17 mouse cellular contexts compared by ENCODE assay signal in genomic region chr7:29503616-29504015, GRCm38 (mm10). TPM values are rescaled to one million over a fixed set of nuclear protein-coding genes. Genes with fewer than 3 reads are reported as not detected.
DNase-seq lines count a peak whose midpoint lies in the region; ATAC-seq and TF ChIP-seq lines count a peak whose summit lies in the region.
"Had no signal": no experiment of that assay in that cellular context is flagged by ENCODE, and none has a peak within 500 bp of the region (broad histone marks: within the 10 kb centered on the region; RNA-seq: fewer than 3 reads in every experiment).

No protein-coding gene starts in this region.

- TF ChIP-seq CTCF in layer of hippocampus, adult 2 months (conservative IDR thresholded peaks at IDR 0.05): no peak

- H3K4me2 ChIP-seq in intestine, embryonic 16.5 days (ENCODE audit: low read depth, low read length): peak overlapping the region; percentile 76
- peak overlapping the region; percentile 40; the same call in 1 of the 2 replicates for H3K4me2 ChIP-seq in kidney, embryonic 15.5 days
- H3K4me2 ChIP-seq in limb, embryonic 12.5 days: no peak overlapping the region
- H3K4me2 ChIP-seq: embryonic facial prominence, embryonic 12.5 days; heart, embryonic 12.5 days; neural tube, embryonic 12.5 days had no signal

- H3K4me3 ChIP-seq in layer of hippocampus, adult 2 months: no peak overlapping the region
- peak overlapping the region; percentile 47 for H3K4me3 ChIP-seq in intestine, embryonic 16.5 days (ENCODE audit: low read length)
- H3K4me3 ChIP-seq in kidney, embryonic 15.5 days (replicated peaks): no peak overlapping the region
- H3K4me3 ChIP-seq in limb, embryonic 12.5 days (replicated peaks): no peak overlapping the region
- H3K4me3 ChIP-seq: embryonic facial prominence, embryonic 12.5 days; heart, embryonic 12.5 days; liver, embryonic 15.5 days; megakaryocyte, embryonic 14.5 days; neural tube, embryonic 12.5 days had no signal

- no peaks in the 10 kb centered on the region for H3K27me3 ChIP-seq in intestine, embryonic 16.5 days (replicated peaks; ENCODE audit: control insufficient read depth, insufficient read depth, low read length)
- H3K27me3 ChIP-seq in kidney, embryonic 15.5 days: no peaks in the 10 kb centered on the region
- no peaks in the 10 kb centered on the region for H3K27me3 ChIP-seq in limb, embryonic 12.5 days
- H3K27me3 ChIP-seq: embryonic facial prominence, embryonic 12.5 days; liver, embryonic 15.5 days; neural tube, embryonic 12.5 days; Patski had no signal

- WGBS in intestine, embryonic 16.5 days: 44% methylated on average over 6 of the region's 6 CpGs
- WGBS in kidney, embryonic 15.5 days: 37% methylated on average over 6 of the region's 6 CpGs
- 25% methylated on average over 6 of the region's 6 CpGs for WGBS in limb, embryonic 12.5 days

- no peaks in the 10 kb centered on the region for H3K36me3 ChIP-seq in intestine, embryonic 16.5 days (ENCODE audit: control insufficient read depth, insufficient read depth, low read length)
- no peaks in the 10 kb centered on the region for H3K36me3 ChIP-seq in kidney, embryonic 15.5 days
- no peaks in the 10 kb centered on the region; the same call in 1 of the 2 replicates for H3K36me3 ChIP-seq in limb, embryonic 12.5 days
- H3K36me3 ChIP-seq: embryonic facial prominence, embryonic 12.5 days; heart, embryonic 12.5 days; liver, embryonic 15.5 days; neural tube, embryonic 12.5 days had no signal

- ATAC-seq in intestine, embryonic 16.5 days: peak; percentile 24; the same call in 1 of the 2 replicates
- ATAC-seq in kidney, embryonic 15.5 days (replicated peaks; ENCODE audit: low FRiP score): 0 out of 2 replicates have a peak, but pooled peaks have one; percentile 40
- ATAC-seq in limb, embryonic 12.5 days (ENCODE audit: insufficient number of reproducible peaks, insufficient read depth, low FRiP score, low TSS enrichment, low read depth): no peak
- ATAC-seq: hindbrain, postnatal 0 days; Patski had no signal

- no peak for DNase-seq in layer of hippocampus, adult 2 months (ENCODE audit: low spot score in 2 of 2)
- DNase-seq in layer of hippocampus, adult 11-12 months (ENCODE audit: low spot score): no peak
- DNase-seq in cerebellum, adult 11-12 months: no peak
- DNase-seq in spleen, postnatal 36 days (ENCODE audit: low spot score in 2 of 2): no peak
- DNase-seq in embryo, embryonic 10 days (ENCODE audit: low spot score): no peak
- DNase-seq: cerebellum, postnatal 36 days; heart, postnatal 36 days had no signal

- H3K9ac ChIP-seq in intestine, embryonic 16.5 days (ENCODE audit: low read depth, low read length): peak overlapping the region; percentile 66
- no peak overlapping the region for H3K9ac ChIP-seq in kidney, embryonic 15.5 days
- no peak overlapping the region for H3K9ac ChIP-seq in limb, embryonic 12.5 days (replicated peaks)
- H3K9ac ChIP-seq: embryonic facial prominence, embryonic 12.5 days; heart, embryonic 12.5 days; liver, embryonic 15.5 days; neural tube, embryonic 12.5 days had no signal

- H3K27ac ChIP-seq in layer of hippocampus, adult 2 months: peak overlapping the region; percentile 23; the same call in 1 of the 2 replicates
- peak overlapping the region; percentile 97 for H3K27ac ChIP-seq in intestine, embryonic 16.5 days (ENCODE audit: low read length)
- peak overlapping the region; percentile 89 for H3K27ac ChIP-seq in kidney, embryonic 15.5 days
- H3K27ac ChIP-seq in limb, embryonic 12.5 days: peak overlapping the region; percentile 37; the same call in 1 of the 2 replicates
- H3K27ac ChIP-seq: embryonic facial prominence, embryonic 12.5 days; hindbrain, postnatal 0 days; neural tube, embryonic 12.5 days had no signal

- peaks cover 53% of the 10 kb centered on the region for H3K4me1 ChIP-seq in intestine, embryonic 16.5 days (ENCODE audit: control insufficient read depth, insufficient read depth, low read length)
- H3K4me1 ChIP-seq in kidney, embryonic 15.5 days: peaks cover 47% of the 10 kb centered on the region
- H3K4me1 ChIP-seq in limb, embryonic 12.5 days (replicated peaks): peaks cover 42% of the 10 kb centered on the region

- H3K9me3 ChIP-seq in intestine, embryonic 16.5 days (ENCODE audit: control insufficient read depth, low read length): no peaks in the 10 kb centered on the region
- H3K9me3 ChIP-seq in kidney, embryonic 15.5 days (replicated peaks): no peaks in the 10 kb centered on the region
- H3K9me3 ChIP-seq in limb, embryonic 12.5 days: no peaks in the 10 kb centered on the region
- H3K9me3 ChIP-seq: embryonic facial prominence, embryonic 12.5 days; heart, embryonic 12.5 days; liver, embryonic 15.5 days; megakaryocyte, embryonic 14.5 days; neural tube, embryonic 12.5 days had no signal

RNA-seq across cellular contexts. Expression of gene Sipa1l3, which starts 14.8 kb away (rescaled TPM):
- total RNA-seq in layer of hippocampus, adult 2 months (2021): 100 to 1,000 TPM; 240 to 260 TPM
- 22.9 and 24.1 TPM in 2 replicates for polyA plus RNA-seq in intestine, embryonic 16.5 days (2015; fragmentation: Nextera tagmentation; extraction: Ambion mirVana)
- 14.4 and 14.5 TPM in 2 replicates for polyA plus RNA-seq in kidney, embryonic 15.5 days (2015; fragmentation: Nextera tagmentation; extraction: Ambion mirVana)
- 14.0 and 16.1 TPM in 2 replicates for polyA plus RNA-seq in limb, embryonic 12.5 days (2016; fragmentation: Nextera tagmentation; extraction: Ambion mirVana)

Comparison
In these comparisons a context has a peak if more than half of its experiments do, and no peak if none do; other contexts are left out.
1. H3K27ac ChIP-seq: peak in every context shown above with its lines; median percentile 97 in intestine, embryonic 16.5 days; 89 in kidney, embryonic 15.5 days; 37 in limb, embryonic 12.5 days; 23 in layer of hippocampus, adult 2 months.